Mouse (Mus musculus): ENCODE data around the gene Psme2.

DNA sequence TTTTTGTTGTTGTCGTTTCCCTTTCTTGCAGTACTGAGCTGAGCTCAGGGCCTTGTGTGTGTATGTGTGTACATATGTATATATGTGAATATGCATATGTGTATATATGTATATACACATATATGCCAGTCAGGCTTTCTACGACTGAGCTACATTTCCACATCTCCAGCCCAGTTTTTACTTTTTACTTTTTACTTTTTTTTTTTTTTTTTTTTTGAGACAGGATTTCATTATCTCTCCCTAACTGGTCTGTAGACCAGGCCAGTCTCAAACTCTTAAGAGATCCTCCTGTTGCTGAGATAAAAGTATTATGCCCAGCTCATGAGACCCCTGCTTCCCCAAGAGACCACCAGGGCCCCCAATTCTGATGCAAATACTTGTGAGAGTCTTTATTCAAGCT, 25.9 kb upstream of the Psme2 start:
- TF ChIP-seq CTCF (IDR thresholded peaks at IDR 0.05; ENCODE audit: low read depth) (no peak), EP300 (IDR thresholded peaks at IDR 0.05; ENCODE audit: low read depth) (no peak)

Measured in liver, postnatal 0 days (tissue).